Comparison of ENCODE assay signal across 9 mouse cellular contexts in genomic region chr8:34546815-34547214, GRCm38 (mm10).
DNase-seq lines count a peak whose midpoint lies in the region; ATAC-seq lines count a peak whose summit lies in the region.
"Had no signal": no experiment of that assay in that cellular context is flagged by ENCODE, and none has a peak within 500 bp of the region (broad histone marks: within the 10 kb centered on the region; RNA-seq: fewer than 3 reads in every experiment).

No protein-coding gene starts in this region.

- peak overlapping the region; percentile 28; the same call in 1 of the 2 replicates for H3K9ac ChIP-seq in heart, embryonic 11.5 days (ENCODE audit: low read depth, low read length)
- H3K9ac ChIP-seq in intestine, embryonic 16.5 days (ENCODE audit: low read depth, low read length) = no peak overlapping the region

- peak overlapping the region; percentile 22 for H3K4me3 ChIP-seq in heart, embryonic 11.5 days (ENCODE audit: low read depth, low read length)
- H3K4me3 ChIP-seq in intestine, embryonic 16.5 days (ENCODE audit: low read length) = no peak overlapping the region

- H3K27me3 ChIP-seq in heart, embryonic 11.5 days (ENCODE audit: control insufficient read depth, insufficient read depth, low read length) = no peaks in the 10 kb centered on the region
- no peaks in the 10 kb centered on the region for H3K27me3 ChIP-seq in intestine, embryonic 16.5 days (replicated peaks; ENCODE audit: control insufficient read depth, insufficient read depth, low read length)

- WGBS in heart, embryonic 11.5 days (ENCODE audit: insufficient replicate concordance) = 18% methylated on average over 11 of the region's 11 CpGs
- 24% methylated on average over 11 of the region's 11 CpGs for WGBS in intestine, embryonic 16.5 days

- H3K9me3 ChIP-seq in heart, embryonic 11.5 days (replicated peaks; ENCODE audit: control insufficient read depth, low read length) = no peaks in the 10 kb centered on the region
- H3K9me3 ChIP-seq in intestine, embryonic 16.5 days (ENCODE audit: control insufficient read depth, low read length) = no peaks in the 10 kb centered on the region

- peak overlapping the region; percentile 57 for H3K4me2 ChIP-seq in heart, embryonic 11.5 days
- H3K4me2 ChIP-seq in intestine, embryonic 16.5 days (ENCODE audit: low read depth, low read length) = peak overlapping the region; percentile 15

- ATAC-seq in heart, embryonic 11.5 days (replicated peaks; ENCODE audit: insufficient number of reproducible peaks, low FRiP score, low TSS enrichment) = no peak
- peak; percentile 45; the same call in 1 of the 2 replicates for ATAC-seq in common myeloid progenitor, adult 5-6 weeks (replicated peaks; ENCODE audit: low read depth, poor library complexity, severe bottlenecking)
- ATAC-seq in intestine, embryonic 16.5 days = no peak

- no peaks in the 10 kb centered on the region for H3K36me3 ChIP-seq in heart, embryonic 11.5 days (ENCODE audit: control insufficient read depth, insufficient read depth, low read length)
- no peaks in the 10 kb centered on the region for H3K36me3 ChIP-seq in intestine, embryonic 16.5 days (ENCODE audit: control insufficient read depth, insufficient read depth, low read length)

- DNase-seq in heart, adult 8-10 months (ENCODE audit: low spot score) = no peak
- peak; percentile 44 for DNase-seq in naive thymus-derived CD4-positive, alpha-beta T cell, adult 2 months (ENCODE audit: low read depth)
- DNase-seq in layer of hippocampus, adult 9-11 months = no peak
- DNase-seq in urinary bladder, postnatal 25 days (ENCODE audit: low spot score) = no peak
- no peak for DNase-seq in frontal cortex, postnatal 25 days (ENCODE audit: low spot score in 2 of 2)
- DNase-seq: lung, adult 2 months had no signal

- no peak overlapping the region for H3K27ac ChIP-seq in heart, embryonic 11.5 days (ENCODE audit: low read depth, low read length)
- H3K27ac ChIP-seq in intestine, embryonic 16.5 days (ENCODE audit: low read length) = no peak overlapping the region

- H3K4me1 ChIP-seq in heart, embryonic 11.5 days (ENCODE audit: control insufficient read depth, insufficient read depth, low read length) = no peaks in the 10 kb centered on the region
- no peaks in the 10 kb centered on the region for H3K4me1 ChIP-seq in intestine, embryonic 16.5 days (ENCODE audit: control insufficient read depth, insufficient read depth, low read length)
